Comparison of ENCODE assay signal across 29 mouse cellular contexts in genomic region chr5:96218648-96219047, GRCm38 (mm10). TPM values are rescaled to one million over a fixed set of nuclear protein-coding genes. Genes with fewer than 3 reads are reported as not detected.
DNase-seq lines count a peak whose midpoint lies in the region; ATAC-seq and TF ChIP-seq lines count a peak whose summit lies in the region.
"Had no signal": no experiment of that assay in that cellular context is flagged by ENCODE, and none has a peak within 500 bp of the region (broad histone marks: within the 10 kb centered on the region; RNA-seq: fewer than 3 reads in every experiment).

No protein-coding gene starts in this region.

- no peaks in the 10 kb centered on the region for H3K9me3 ChIP-seq in forebrain, postnatal 0 days (ENCODE audit: low read length)
- H3K9me3 ChIP-seq: embryonic facial prominence, embryonic 10.5 days; embryonic facial prominence, embryonic 13.5 days; forebrain, embryonic 12.5 days; forebrain, embryonic 15.5 days; heart, embryonic 12.5 days; heart, embryonic 15.5 days; hindbrain, embryonic 10.5 days; hindbrain, embryonic 13.5 days had no signal

- peak overlapping the region; percentile 1; the same call in 1 of the 2 replicates for H3K27ac ChIP-seq in gastrocnemius, adult 2 months
- H3K27ac ChIP-seq in forebrain, postnatal 0 days (ENCODE audit: low read depth, low read length), result no peak overlapping the region
- H3K27ac ChIP-seq: embryonic facial prominence, embryonic 10.5 days; embryonic facial prominence, embryonic 13.5 days; forebrain, embryonic 12.5 days; forebrain, embryonic 15.5 days; heart, embryonic 15.5 days; hindbrain, embryonic 10.5 days; hindbrain, embryonic 13.5 days had no signal

- intact Hi-C loops in gastrocnemius, adult 2 months (cut with DNase I), result loop anchor here (10.0 kb wide), 1 partner anchor 144 kb away; no protein-coding TSS in a partner anchor
- intact Hi-C loops in gastrocnemius, postnatal 36 days (cut with DNase I), result no loop called here

- no peak overlapping the region for H3K4me2 ChIP-seq in forebrain, postnatal 0 days (ENCODE audit: low read depth)
- H3K4me2 ChIP-seq: embryonic facial prominence, embryonic 13.5 days; forebrain, embryonic 12.5 days; forebrain, embryonic 15.5 days; heart, embryonic 12.5 days; heart, embryonic 15.5 days; hindbrain, embryonic 13.5 days had no signal

- H3K4me3 ChIP-seq in gastrocnemius, adult 2 months, result no peak overlapping the region
- H3K4me3 ChIP-seq in forebrain, postnatal 0 days (ENCODE audit: low read depth, low read length), result no peak overlapping the region
- H3K4me3 ChIP-seq: embryonic facial prominence, embryonic 10.5 days; embryonic facial prominence, embryonic 13.5 days; erythroblast, embryonic 14.5 days; forebrain, embryonic 12.5 days; forebrain, embryonic 15.5 days; heart, embryonic 12.5 days; heart, embryonic 15.5 days; hindbrain, embryonic 10.5 days; hindbrain, embryonic 13.5 days had no signal

- H3K27me3 ChIP-seq in forebrain, postnatal 0 days (ENCODE audit: insufficient read depth, low read length), result no peaks in the 10 kb centered on the region
- H3K27me3 ChIP-seq: embryonic facial prominence, embryonic 13.5 days; forebrain, embryonic 12.5 days; forebrain, embryonic 15.5 days; heart, embryonic 12.5 days; heart, embryonic 15.5 days; hindbrain, embryonic 13.5 days had no signal

- H3K9ac ChIP-seq in forebrain, postnatal 0 days, result no peak overlapping the region
- H3K9ac ChIP-seq: embryonic facial prominence, embryonic 13.5 days; forebrain, embryonic 12.5 days; forebrain, embryonic 15.5 days; heart, embryonic 12.5 days; heart, embryonic 15.5 days; hindbrain, embryonic 13.5 days had no signal

- no peak for DNase-seq in gastrocnemius, adult 2 months
- DNase-seq in gastrocnemius, postnatal 36 days, result no peak
- peak; percentile 14 for DNase-seq in thymus, postnatal 0 days (ENCODE audit: low spot score)
- no peak for DNase-seq in thymus, postnatal 10 days (ENCODE audit: low spot score in 2 of 2)
- peak; percentile 63 for DNase-seq in MEL-GATA-1-ER (ENCODE audit: extremely low read depth, low read depth)
- DNase-seq in left cerebral cortex, adult 9 months (ENCODE audit: low spot score in 2 of 2), result no peak
- no peak for DNase-seq in forebrain, postnatal 0 days
- DNase-seq: adrenal gland, adult 8-10 months; adrenal gland, postnatal 25 days; B cell, adult 2 months; cerebellum, adult 11-12 months; cerebellum, adult 8-10 months; cerebellum, postnatal 10 days; cerebellum, postnatal 36 days; embryo, embryonic 11 days; gastrocnemius, postnatal 14 days; heart, adult 18-20 months; heart, postnatal 10 days; heart, postnatal 36 days had no signal

- no peak for ATAC-seq in forebrain, postnatal 0 days
- ATAC-seq: forebrain, embryonic 15.5 days; hindbrain, embryonic 16.5 days had no signal

- peaks cover 6% of the 10 kb centered on the region; the same call in 1 of the 2 replicates for H3K36me3 ChIP-seq in forebrain, postnatal 0 days (ENCODE audit: insufficient read depth)

- H3K4me1 ChIP-seq in forebrain, postnatal 0 days (ENCODE audit: insufficient read depth), result no peaks in the 10 kb centered on the region
- H3K4me1 ChIP-seq: hindbrain, embryonic 10.5 days had no signal

- no peak for TF ChIP-seq CTCF in gastrocnemius, adult 2 months (IDR thresholded peaks at IDR 0.05)
- no peak for TF ChIP-seq CTCF in forebrain, postnatal 0 days (IDR thresholded peaks at IDR 0.05; ENCODE audit: low read depth)

- WGBS in forebrain, postnatal 0 days, result 76% methylated on average over 3 of the region's 3 CpGs

RNA-seq across cellular contexts. Expression of gene Mrpl1, which starts 9.4 kb away (rescaled TPM):
- 10 to 100 TPM; 22.6 to 28.4 TPM for total RNA-seq in gastrocnemius, adult 2 months (2021)
- 10 to 100 TPM; 24.5 to 25.2 TPM for total RNA-seq in gastrocnemius, postnatal 36 days (2021)
- 26.4 and 29.1 TPM in 2 replicates for polyA plus RNA-seq in thymus, postnatal 0 days (2015; fragmentation: Nextera tagmentation; extraction: Ambion mirVana)
- total RNA-seq in forebrain, postnatal 0 days (2014; rRNA removed), result 14.8 and 21.8 TPM in 2 replicates
- polyA plus RNA-seq in forebrain, postnatal 0 days (2015; fragmentation: Nextera tagmentation; extraction: Ambion mirVana), result 10.9 and 11.8 TPM in 2 replicates

RNA-seq across cellular contexts. Expression of gene Cnot6l, which starts 54.7 kb away (rescaled TPM):
- total RNA-seq in gastrocnemius, adult 2 months (2021), result 10 to 100 TPM; 27.9 to 33.4 TPM
- total RNA-seq in gastrocnemius, postnatal 36 days (2021), result 10 to 100 TPM; 25.9 to 33.5 TPM
- polyA plus RNA-seq in thymus, postnatal 0 days (2015; fragmentation: Nextera tagmentation; extraction: Ambion mirVana), result 72.0 and 89.7 TPM in 2 replicates
- total RNA-seq in forebrain, postnatal 0 days (2014; rRNA removed), result 22.6 and 24.0 TPM in 2 replicates
- 8.3 and 16.2 TPM in 2 replicates for polyA plus RNA-seq in forebrain, postnatal 0 days (2015; fragmentation: Nextera tagmentation; extraction: Ambion mirVana)

Comparison
In these comparisons a context has a peak if more than half of its experiments do, and no peak if none do; other contexts are left out.
1. DNase-seq: peak in thymus, postnatal 0 days (single experiment) and MEL-GATA-1-ER (single experiment); none in gastrocnemius, adult 2 months (single experiment), gastrocnemius, postnatal 36 days (0 of 2), thymus, postnatal 10 days (0 of 2), left cerebral cortex, adult 9 months (0 of 2) and forebrain, postnatal 0 days (single experiment).